Mouse (Mus musculus): ENCODE measurements around the gene Camkmt.

Camkmt gene

GRCm38 (mm10) chr17:85461577-85461976, 371.2 kb downstream of the Camkmt start:
- DNase-seq (ENCODE audit: low spot score in 2 of 2), result no peak

GRCm38 (mm10) chr17:85463497-85464392, 373.4 kb downstream of the Camkmt start:
- no peak for DNase-seq (ENCODE audit: low spot score in 2 of 2)

- DNase-seq (ENCODE audit: low spot score in 2 of 2), result no peak
Measured at GRCm38 (mm10) chr17:85464466-85465411, 374.4 kb downstream of the Camkmt start.

- no peak for DNase-seq (ENCODE audit: low spot score in 2 of 2)
Measured at GRCm38 (mm10) chr17:85469776-85470175, 379.4 kb downstream of the Camkmt start.

DNA sequence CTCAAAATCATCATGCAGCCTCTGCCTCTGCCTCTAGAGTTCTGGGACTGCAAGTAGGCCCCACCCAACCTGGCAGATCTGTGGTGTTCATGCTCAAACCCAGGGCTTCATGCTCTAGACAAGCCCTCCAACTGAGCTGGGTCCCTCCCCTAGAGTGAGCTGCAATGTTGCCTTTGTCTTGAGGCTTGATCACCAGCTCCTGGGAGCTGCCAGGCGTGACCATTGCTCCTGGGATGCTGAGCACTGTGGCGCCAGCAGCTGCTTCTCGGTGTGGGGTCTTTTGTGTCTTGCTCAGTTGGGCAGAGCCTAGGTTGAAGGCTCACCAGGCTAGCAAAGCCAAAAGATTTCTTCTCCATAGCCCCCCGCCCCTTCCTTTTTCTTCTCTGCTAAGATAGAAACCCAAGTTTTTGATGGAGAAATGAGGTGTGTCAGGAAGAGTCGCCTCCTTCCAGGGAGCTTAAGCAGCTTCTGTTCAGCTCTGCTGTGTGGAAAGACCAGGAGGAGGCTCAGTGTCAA, 382.4 kb downstream of the Camkmt start:
- DNase-seq (ENCODE audit: low spot score in 2 of 2), result no peak

DNA sequence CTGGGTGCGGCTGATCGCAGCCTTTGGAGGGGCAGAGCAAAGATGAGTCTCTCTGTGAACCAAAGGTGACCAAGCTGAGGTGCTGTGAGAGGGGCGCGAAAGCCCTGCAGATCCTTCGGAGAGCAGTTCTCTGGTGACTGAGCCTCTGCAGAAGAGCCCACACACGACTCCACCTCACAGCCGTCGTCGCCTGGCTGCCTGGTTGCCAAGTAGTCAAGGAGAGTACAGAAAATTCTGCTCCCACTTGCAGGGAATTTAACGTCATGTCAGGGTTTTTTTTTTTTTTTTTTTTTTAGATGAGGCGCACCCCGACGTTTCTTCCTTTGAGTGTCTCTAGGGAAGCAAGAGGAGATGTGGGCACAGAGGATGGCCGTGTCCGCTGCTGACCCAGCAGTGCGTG, 382.9 kb downstream of the Camkmt start:
- DNase-seq (ENCODE audit: low spot score in 2 of 2), result no peak

DNA sequence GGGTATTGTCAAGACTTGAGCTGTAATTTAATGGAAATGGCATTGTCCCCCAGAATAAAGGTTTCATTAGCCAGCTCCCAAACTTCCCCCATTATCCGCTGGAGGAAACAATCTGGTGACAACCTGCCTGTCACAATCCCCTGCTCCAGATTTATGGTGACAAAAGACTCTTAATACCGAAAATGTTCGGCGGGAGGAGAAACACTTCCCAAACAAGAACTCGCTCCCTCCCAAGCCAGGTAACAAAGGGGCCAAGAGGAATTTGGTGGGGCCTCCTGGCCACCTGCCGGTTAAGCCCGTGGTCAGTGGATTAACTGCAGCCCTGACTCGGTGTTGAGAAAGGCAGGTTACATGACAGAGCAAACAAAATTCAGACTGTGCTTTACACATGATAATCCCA, 383.5 kb downstream of the Camkmt start:
- no peak for DNase-seq (ENCODE audit: low spot score in 2 of 2)

DNA sequence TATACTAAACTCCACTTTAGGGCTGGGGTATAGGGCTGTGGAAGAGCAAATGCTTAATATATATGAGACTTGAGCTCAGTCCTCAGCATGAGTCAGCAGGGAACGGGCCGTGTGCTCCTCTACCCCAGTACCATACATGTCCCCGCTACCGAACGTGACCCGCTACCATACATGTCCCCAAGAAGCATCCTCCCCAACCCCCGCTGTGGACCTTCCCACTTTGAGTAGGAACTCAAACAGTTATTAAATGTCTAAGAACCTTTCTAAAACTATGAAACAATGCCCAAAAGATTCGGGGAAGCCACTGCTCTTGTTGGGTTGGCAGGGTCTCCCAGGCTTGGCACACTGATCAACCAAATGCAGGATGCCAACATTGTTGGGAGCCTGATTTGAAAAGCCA, 390.9 kb downstream of the Camkmt start:
- DNase-seq (ENCODE audit: low spot score in 2 of 2), result no peak

GRCm38 (mm10) chr17:85483086-85483485, 392.7 kb downstream of the Camkmt start:
- DNase-seq (ENCODE audit: low spot score in 2 of 2), result no peak

GRCm38 (mm10) chr17:85484015-85484414, 393.7 kb downstream of the Camkmt start:
- DNase-seq (ENCODE audit: low spot score in 2 of 2), result no peak

- no peak for DNase-seq (ENCODE audit: low spot score in 2 of 2)
Measured at GRCm38 (mm10) chr17:85484526-85484925, 394.2 kb downstream of the Camkmt start.

GRCm38 (mm10) chr17:85485065-85485945, 395.0 kb downstream of the Camkmt start:
- no peak for DNase-seq (ENCODE audit: low spot score in 2 of 2)

- DNase-seq (ENCODE audit: low spot score in 2 of 2), result no peak
Measured at GRCm38 (mm10) chr17:85485946-85486533, 395.7 kb downstream of the Camkmt start.

- DNase-seq (ENCODE audit: low spot score in 2 of 2), result no peak
Measured at GRCm38 (mm10) chr17:85486585-85487480, 396.5 kb downstream of the Camkmt start.

DNA sequence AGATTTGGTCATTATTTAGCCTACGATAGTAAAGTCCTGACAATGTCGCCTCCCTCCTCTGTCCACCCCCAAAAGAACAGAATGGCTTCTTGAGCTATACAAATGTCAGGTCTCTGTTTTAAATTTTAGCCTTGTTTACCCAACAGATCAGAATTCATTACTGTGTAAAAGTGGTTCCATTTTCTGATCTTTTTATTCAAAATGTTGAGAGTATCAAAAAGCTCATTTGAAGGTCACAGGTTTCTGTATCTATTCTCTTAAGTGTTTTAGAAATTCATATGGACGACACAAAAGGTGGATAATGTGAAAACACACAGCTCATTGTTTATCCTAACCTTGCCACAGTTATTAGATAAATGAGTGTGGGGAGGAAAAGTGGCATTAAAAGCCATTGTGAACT, 397.2 kb downstream of the Camkmt start:
- DNase-seq (ENCODE audit: low spot score in 2 of 2), result no peak

DNA sequence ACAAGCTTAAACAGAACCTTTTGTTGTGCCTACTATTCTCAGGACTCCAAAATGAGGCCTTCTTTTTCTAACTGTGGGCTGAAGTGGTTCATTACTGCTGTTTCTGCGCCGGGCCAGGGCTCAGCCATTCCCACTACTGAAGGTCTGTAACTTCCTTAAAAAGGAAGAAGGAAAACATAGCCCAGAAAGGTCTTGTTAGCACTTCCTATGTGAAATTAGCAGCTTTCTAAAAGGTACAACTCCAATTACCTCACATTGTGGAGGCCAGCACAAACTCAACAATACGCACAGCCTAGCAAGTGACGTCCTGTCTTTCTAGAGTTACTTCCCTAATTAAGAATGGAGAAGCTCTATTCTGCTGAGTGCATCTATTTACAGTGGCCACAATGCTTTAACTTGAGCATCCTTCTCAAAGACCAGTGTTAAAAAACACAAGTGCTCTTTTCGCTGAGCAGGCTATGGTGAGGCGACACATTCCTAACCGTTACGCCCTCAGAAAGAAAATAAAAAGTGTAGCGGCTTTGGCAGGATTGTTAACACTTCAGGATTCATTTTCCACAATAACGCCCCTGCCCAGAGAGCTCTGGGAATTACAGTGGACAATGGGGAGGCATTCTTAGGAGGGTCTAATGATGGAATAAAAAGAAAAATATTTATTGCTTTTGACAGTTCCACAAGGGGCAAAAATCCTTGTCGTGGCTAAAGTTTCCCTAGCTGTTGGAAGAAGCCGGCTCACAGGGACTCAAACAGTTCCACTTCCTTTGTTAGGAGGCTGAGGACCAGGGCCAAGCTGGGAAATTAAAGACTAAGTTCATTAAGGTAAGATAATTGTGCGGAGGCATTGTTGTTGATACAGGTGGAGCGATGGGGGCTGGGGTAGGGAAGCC, 398.5 kb downstream of the Camkmt start:
- no peak for DNase-seq (ENCODE audit: low spot score in 2 of 2)

GRCm38 (mm10) chr17:85489488-85489980, 399.2 kb downstream of the Camkmt start:
- no peak for DNase-seq (ENCODE audit: low spot score in 2 of 2)

- DNase-seq (ENCODE audit: low spot score in 2 of 2), result no peak
Measured at GRCm38 (mm10) chr17:85491491-85491890, 401.1 kb downstream of the Camkmt start.

GRCm38 (mm10) chr17:85493521-85493920, 403.2 kb downstream of the Camkmt start:
- DNase-seq (ENCODE audit: low spot score in 2 of 2), result no peak

All from spleen, postnatal 36 days (tissue).